Mouse (Mus musculus) spleen, postnatal 10 days (tissue): ENCODE data around the gene Id1.

Experiments
- DNase-seq, 2 experiments: peaks; one replicate each; pipeline ENCODE4 v3.0.0; 2021 to 2022; ENCODE audit warnings: low spot score in 2 of 2

Id1 gene

GRCm38 (mm10) chr2:152723651-152724331, 12.3 kb upstream of the Id1 start:
- peak in 1 of 2 experiments; percentile 40 for DNase-seq

GRCm38 (mm10) chr2:152724332-152724723, 11.7 kb upstream of the Id1 start:
- no peak for DNase-seq

DNA sequence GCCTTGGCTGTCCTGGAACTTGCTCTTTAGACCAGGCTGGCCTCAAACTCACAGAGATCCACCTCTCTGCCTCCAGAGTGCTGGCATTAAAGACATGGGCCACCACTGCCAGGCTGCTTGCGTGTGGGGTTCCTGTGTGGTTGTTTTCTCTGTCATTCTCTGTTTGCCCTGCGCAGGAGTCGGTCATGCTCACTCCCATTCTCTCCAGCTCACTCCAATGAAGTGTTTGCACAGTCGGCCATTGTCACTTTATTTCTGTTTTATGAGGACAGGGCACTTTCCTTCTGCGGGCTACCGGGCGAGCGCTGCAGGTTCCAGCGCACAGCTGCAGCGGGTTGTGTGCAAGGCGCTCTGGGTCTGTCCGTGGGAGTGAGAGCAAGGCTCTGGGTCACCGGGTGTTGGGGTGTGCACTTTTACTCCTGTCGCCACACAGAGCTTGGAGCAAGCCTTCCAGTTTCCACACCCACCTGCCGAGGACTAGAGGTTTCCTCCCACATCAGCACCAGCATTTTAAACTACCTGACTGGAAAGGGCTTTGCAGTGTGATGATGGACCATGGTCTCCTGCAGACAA, 10.8 kb upstream of the Id1 start:
- DNase-seq: no peak

DNA sequence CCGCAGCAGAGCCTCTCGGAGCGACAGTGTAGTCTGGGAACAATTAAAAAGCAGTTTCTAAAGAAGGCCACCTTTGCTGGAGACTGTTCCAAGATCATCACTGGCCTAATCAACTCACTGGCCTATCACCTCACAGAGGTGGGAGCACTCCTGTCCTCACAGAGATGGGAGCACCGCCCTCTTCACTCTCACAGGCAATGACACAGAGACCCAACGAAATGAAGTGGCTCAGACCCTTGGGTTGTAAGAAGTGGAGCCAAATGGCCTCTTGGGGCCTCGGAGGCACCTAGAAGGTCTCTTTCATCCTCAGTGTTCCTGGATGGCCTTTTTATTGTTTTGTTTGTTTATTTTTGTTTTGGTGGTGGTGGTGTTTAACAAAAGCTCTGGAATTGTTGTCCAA, 9.8 kb upstream of the Id1 start:
- no peak for DNase-seq

GRCm38 (mm10) chr2:152726751-152727335, 9.2 kb upstream of the Id1 start:
- no peak for DNase-seq

GRCm38 (mm10) chr2:152727795-152728510, 8.1 kb upstream of the Id1 start:
- no peak for DNase-seq

DNA sequence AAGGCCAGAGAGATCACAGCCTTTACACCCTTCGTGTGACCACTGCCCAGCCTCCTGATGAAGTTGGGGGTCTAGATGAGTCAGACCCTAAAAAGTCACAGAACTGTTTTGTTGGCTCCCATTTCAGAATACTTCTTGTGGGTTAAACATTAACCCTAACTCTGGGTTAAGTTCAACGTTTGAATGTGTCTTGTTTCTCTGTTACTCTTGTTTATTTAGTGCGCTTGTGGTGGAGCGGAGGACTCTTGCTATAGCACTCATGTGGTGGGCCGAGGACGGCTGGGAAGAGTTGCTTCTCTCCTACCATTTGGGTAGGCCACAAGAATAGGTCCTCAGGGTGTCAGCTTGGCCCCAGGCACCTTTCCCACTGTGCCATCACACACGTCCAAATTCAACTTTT, 7.5 kb upstream of the Id1 start:
- no peak for DNase-seq

- no peak for DNase-seq
Measured at GRCm38 (mm10) chr2:152729013-152729635, 6.9 kb upstream of the Id1 start.

GRCm38 (mm10) chr2:152729636-152730020, 6.4 kb upstream of the Id1 start:
- DNase-seq: no peak

GRCm38 (mm10) chr2:152733201-152733600, 2.9 kb upstream of the Id1 start:
- DNase-seq: no peak

DNA sequence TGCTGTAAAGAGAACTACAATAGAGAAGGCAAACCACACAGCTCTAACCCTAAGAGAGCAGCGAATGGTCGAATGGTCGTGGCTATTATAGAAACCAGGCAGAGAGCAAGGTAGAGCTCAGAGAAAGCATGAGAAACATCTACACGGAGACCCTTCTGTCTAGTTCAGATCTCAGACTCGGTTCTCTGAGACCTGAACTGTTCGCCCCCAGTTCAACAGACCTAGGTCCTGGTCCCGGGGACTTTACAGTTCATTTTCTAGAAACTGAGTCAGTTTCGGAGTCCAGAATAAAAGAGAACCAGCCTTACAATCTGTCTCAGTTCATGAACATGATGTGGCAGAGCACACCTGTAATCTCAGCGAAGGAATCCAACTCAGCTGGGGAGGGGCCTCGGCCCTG, 1.6 kb upstream of the Id1 start:
- no peak for DNase-seq

GRCm38 (mm10) chr2:152734984-152735383, 1.1 kb upstream of the Id1 start:
- DNase-seq: peak; percentile 43 to 79

GRCm38 (mm10) chr2:152736748-152737147, 697 bp downstream of the Id1 start:
- no peak for DNase-seq

DNA sequence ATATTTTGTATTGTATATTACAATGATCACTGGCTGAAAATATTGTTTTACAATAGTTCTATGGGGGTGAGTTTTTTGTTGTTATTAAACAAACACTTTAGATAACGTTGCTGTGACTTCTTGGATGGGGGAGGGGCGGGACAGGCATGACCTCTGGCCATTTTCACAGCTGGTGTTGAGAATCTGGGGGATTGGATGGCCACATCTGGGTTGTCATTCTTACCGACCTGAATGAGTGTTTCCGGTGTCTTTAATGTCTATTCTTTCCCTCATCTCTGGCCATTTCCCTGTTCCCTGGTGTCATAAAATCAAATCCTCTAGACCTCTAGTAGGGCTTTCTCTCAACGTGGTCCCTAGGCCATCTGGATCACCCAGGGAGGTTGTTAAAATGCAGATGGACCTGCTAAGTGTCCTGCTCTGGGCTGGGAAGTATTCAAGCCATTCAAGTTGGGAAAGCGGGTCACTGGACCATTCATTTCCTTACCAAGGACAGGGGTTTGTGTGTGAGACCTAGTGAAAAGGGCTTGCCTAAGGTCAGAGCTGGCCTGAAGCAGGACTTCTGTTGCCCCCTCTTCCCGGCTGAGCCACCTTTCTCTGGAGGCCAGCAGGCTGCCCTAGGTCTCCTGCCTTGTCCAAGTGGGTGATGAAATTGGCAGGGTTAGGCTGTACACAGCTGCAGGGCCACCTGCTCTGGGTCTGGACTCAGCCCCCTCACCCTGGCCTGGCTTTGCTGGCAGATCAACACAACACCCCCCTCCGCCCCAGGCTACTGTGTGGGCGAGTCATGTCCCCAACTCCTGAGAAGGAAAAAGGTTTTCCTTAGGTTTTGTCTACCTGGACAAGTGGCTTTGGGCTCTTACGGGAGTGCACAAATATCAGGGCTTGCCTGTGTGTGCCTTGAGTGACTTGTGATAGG, 1.5 kb downstream of the Id1 start:
- no peak for DNase-seq

DNA sequence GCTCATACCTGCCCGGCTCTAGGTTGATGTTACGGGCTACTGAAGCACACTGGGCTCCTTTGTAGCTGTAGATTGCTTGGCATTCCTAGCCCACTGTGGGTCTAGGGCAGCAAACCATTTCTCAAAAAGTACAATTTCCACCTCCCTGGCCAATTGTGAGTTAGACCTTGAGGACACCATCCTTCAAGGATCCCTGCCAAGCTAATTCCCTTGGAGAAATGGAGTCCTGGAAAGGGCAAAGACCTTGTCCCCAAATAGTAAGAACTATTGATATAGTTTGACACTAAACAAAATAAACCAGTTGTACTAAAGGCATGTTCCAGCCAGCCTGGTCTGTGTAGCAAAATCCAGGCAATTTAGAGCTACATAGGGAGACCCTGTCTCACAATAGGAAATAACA, 2.3 kb downstream of the Id1 start:
- DNase-seq: no peak

- peak in 1 of 2 experiments; percentile 53 for DNase-seq
Measured at GRCm38 (mm10) chr2:152739031-152739841, 3.2 kb downstream of the Id1 start.

GRCm38 (mm10) chr2:152739842-152740260, 3.8 kb downstream of the Id1 start:
- no peak for DNase-seq

DNA sequence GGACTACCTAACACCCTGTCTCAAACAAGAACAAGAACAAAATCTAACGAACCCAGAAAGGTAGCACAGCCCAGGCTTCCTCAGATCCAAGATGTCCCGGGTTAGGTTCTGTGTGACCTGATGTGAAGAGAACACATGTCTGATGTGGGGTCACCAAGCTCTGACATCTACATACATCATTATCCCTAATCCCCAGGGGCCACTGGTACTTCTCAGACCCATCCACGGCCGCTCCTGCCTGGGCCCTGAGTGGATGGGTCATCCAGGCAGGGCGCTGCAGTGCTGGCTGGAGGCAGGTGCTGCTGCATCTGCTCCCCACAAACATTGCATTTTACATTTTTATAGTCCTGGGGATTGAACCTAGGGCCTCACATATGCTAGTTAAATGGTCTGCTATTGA, 4.4 kb downstream of the Id1 start:
- DNase-seq: no peak

- peak in 1 of 2 experiments; percentile 70 for DNase-seq
Measured at GRCm38 (mm10) chr2:152741153-152742041, 5.3 kb downstream of the Id1 start.
